Mouse (Mus musculus): ENCODE results near the gene Peli2. TPM values are rescaled to one million over a fixed set of nuclear protein-coding genes. Genes with fewer than 3 reads are reported as not detected.

Peli2 gene
- polyA plus RNA-seq, 1 experiment from 2014 or later: 10.7 TPM

GRCm38 (mm10) chr14:48198957-48199356 is 78.3 kb downstream of the Peli2 start:
- Histone ChIP-seq H3K27me3 (no peaks in the 10 kb centered on the region), H3K4me2 (no peak overlapping the region), H3K4me3 (no peak overlapping the region), H3K27ac (replicated peaks) (no peak overlapping the region), H3K9ac (no peak overlapping the region), H3K36me3 (no peaks in the 10 kb centered on the region), H3K4me1 (replicated peaks) (peaks cover 49% of the 10 kb centered on the region), H3K9me3 (no peaks in the 10 kb centered on the region)
- WGBS: 59% methylated on average over 16 of the region's 16 CpGs
- no peak for ATAC-seq (ENCODE audit: low FRiP score, low read depth)

GRCm38 (mm10) chr14:48199506-48199905 is 78.9 kb downstream of the Peli2 start:
- H3K4me1 ChIP-seq (replicated peaks): peaks cover 49% of the 10 kb centered on the region

GRCm38 (mm10) chr14:48200291-48200690 is 79.7 kb downstream of the Peli2 start:
- Histone ChIP-seq H3K4me2 (no peak overlapping the region), H3K27me3 (no peaks in the 10 kb centered on the region), H3K9ac (no peak overlapping the region), H3K27ac (replicated peaks) (no peak overlapping the region), H3K4me1 (replicated peaks) (peaks cover 56% of the 10 kb centered on the region), H3K4me3 (no peak overlapping the region), H3K9me3 (no peaks in the 10 kb centered on the region), H3K36me3 (no peaks in the 10 kb centered on the region)
- 92% methylated on average over 9 of the region's 9 CpGs for WGBS
- no peak for ATAC-seq (ENCODE audit: low FRiP score, low read depth)

More at GRCm38 (mm10) chr14:48199506-48199905, 78.9 kb downstream of the Peli2 start:
- H3K27me3 ChIP-seq: no peaks in the 10 kb centered on the region
- H3K9me3 ChIP-seq: no peaks in the 10 kb centered on the region
- H3K9ac ChIP-seq: no peak overlapping the region
- no peak overlapping the region for H3K4me2 ChIP-seq
- WGBS: 84% methylated on average over 4 of the region's 4 CpGs
- H3K4me3 ChIP-seq: no peak overlapping the region
- H3K36me3 ChIP-seq: no peaks in the 10 kb centered on the region
- ATAC-seq (ENCODE audit: low FRiP score, low read depth): no peak
- no peak overlapping the region for H3K27ac ChIP-seq (replicated peaks)

GRCm38 (mm10) chr14:48200788-48201187 is 80.2 kb downstream of the Peli2 start:
- no peak overlapping the region for H3K4me3 ChIP-seq
- no peaks in the 10 kb centered on the region for H3K36me3 ChIP-seq
- H3K9me3 ChIP-seq: no peaks in the 10 kb centered on the region
- H3K4me2 ChIP-seq: no peak overlapping the region
- no peak overlapping the region for H3K9ac ChIP-seq
- no peak overlapping the region for H3K27ac ChIP-seq (replicated peaks)
- 95% methylated on average over 3 of the region's 3 CpGs for WGBS
- H3K27me3 ChIP-seq: no peaks in the 10 kb centered on the region
- ATAC-seq (ENCODE audit: low FRiP score, low read depth): no peak
- H3K4me1 ChIP-seq (replicated peaks): peaks cover 59% of the 10 kb centered on the region

- no peak for ATAC-seq (ENCODE audit: low FRiP score, low read depth)
- no peaks in the 10 kb centered on the region for H3K27me3 ChIP-seq
- no peak overlapping the region for H3K27ac ChIP-seq (replicated peaks)
- no peak overlapping the region for H3K4me2 ChIP-seq
- no peak overlapping the region for H3K9ac ChIP-seq
- H3K9me3 ChIP-seq: no peaks in the 10 kb centered on the region
- no peak overlapping the region for H3K4me3 ChIP-seq
- H3K4me1 ChIP-seq (replicated peaks): peaks cover 61% of the 10 kb centered on the region
- no peaks in the 10 kb centered on the region for H3K36me3 ChIP-seq
- 79% methylated on average over 8 of the region's 8 CpGs for WGBS
Observed at GRCm38 (mm10) chr14:48201403-48201802, 80.8 kb downstream of the Peli2 start.

GRCm38 (mm10) chr14:48202096-48203036 is 81.7 kb downstream of the Peli2 start:
- no peak overlapping the region for H3K9ac ChIP-seq
- no peak overlapping the region for H3K27ac ChIP-seq (replicated peaks)
- no peaks in the 10 kb centered on the region for H3K9me3 ChIP-seq
- no peak overlapping the region for H3K4me2 ChIP-seq
- no peaks in the 10 kb centered on the region for H3K27me3 ChIP-seq
- ATAC-seq (ENCODE audit: low FRiP score, low read depth): no peak
- 33% methylated on average over 17 of the region's 17 CpGs for WGBS
- no peak overlapping the region for H3K4me3 ChIP-seq
- H3K36me3 ChIP-seq: no peaks in the 10 kb centered on the region
- H3K4me1 ChIP-seq (replicated peaks): peaks cover 63% of the 10 kb centered on the region

GRCm38 (mm10) chr14:48205044-48205443 is 84.4 kb downstream of the Peli2 start:
- ATAC-seq (ENCODE audit: low FRiP score, low read depth): no peak
- Histone ChIP-seq H3K4me2 (no peak overlapping the region), H3K27me3 (no peaks in the 10 kb centered on the region), H3K9ac (no peak overlapping the region), H3K9me3 (no peaks in the 10 kb centered on the region), H3K27ac (replicated peaks) (no peak overlapping the region), H3K36me3 (no peaks in the 10 kb centered on the region), H3K4me1 (replicated peaks) (peaks cover 53% of the 10 kb centered on the region), H3K4me3 (no peak overlapping the region)
- 79% methylated on average over 10 of the region's 10 CpGs for WGBS

GRCm38 (mm10) chr14:48205635-48206034 is 85.0 kb downstream of the Peli2 start:
- Histone ChIP-seq H3K9ac (no peak overlapping the region), H3K36me3 (no peaks in the 10 kb centered on the region), H3K27me3 (no peaks in the 10 kb centered on the region), H3K4me3 (no peak overlapping the region), H3K4me1 (replicated peaks) (peaks cover 48% of the 10 kb centered on the region), H3K27ac (replicated peaks) (no peak overlapping the region), H3K4me2 (no peak overlapping the region), H3K9me3 (no peaks in the 10 kb centered on the region)
- 42% methylated on average over 11 of the region's 11 CpGs for WGBS
- no peak for ATAC-seq (ENCODE audit: low FRiP score, low read depth)

GRCm38 (mm10) chr14:48207119-48207518 is 86.5 kb downstream of the Peli2 start:
- H3K36me3 ChIP-seq: no peaks in the 10 kb centered on the region
- H3K9me3 ChIP-seq: no peaks in the 10 kb centered on the region
- H3K4me1 ChIP-seq (replicated peaks): peaks cover 43% of the 10 kb centered on the region
- ATAC-seq (ENCODE audit: low FRiP score, low read depth): peak; percentile 59; the same call in 1 of the 2 replicates
- H3K27me3 ChIP-seq: no peaks in the 10 kb centered on the region
- H3K27ac ChIP-seq (replicated peaks): peak overlapping the region; percentile 28
- H3K4me2 ChIP-seq: peak overlapping the region; percentile 40
- 16% methylated on average over 15 of the region's 15 CpGs for WGBS
- H3K9ac ChIP-seq: no peak overlapping the region
- peak overlapping the region; percentile 9 for H3K4me3 ChIP-seq

- H3K9me3 ChIP-seq: no peaks in the 10 kb centered on the region
- H3K4me2 ChIP-seq: peak overlapping the region; percentile 40; the same call in 1 of the 2 replicates
- WGBS: 54% methylated on average over 12 of the region's 12 CpGs
- H3K27me3 ChIP-seq: no peaks in the 10 kb centered on the region
- H3K4me3 ChIP-seq: no peak overlapping the region
- H3K27ac ChIP-seq (replicated peaks): peak overlapping the region; percentile 28; the same call in 1 of the 2 replicates
- H3K36me3 ChIP-seq: no peaks in the 10 kb centered on the region
- peaks cover 35% of the 10 kb centered on the region for H3K4me1 ChIP-seq (replicated peaks)
- no peak overlapping the region for H3K9ac ChIP-seq
- ATAC-seq (ENCODE audit: low FRiP score, low read depth): peak; percentile 36; the same call in 1 of the 2 replicates
Observed at GRCm38 (mm10) chr14:48207746-48208640, 87.4 kb downstream of the Peli2 start.

- ATAC-seq (ENCODE audit: low FRiP score, low read depth): no peak
- no peak overlapping the region for H3K4me2 ChIP-seq
- H3K9ac ChIP-seq: no peak overlapping the region
- 82% methylated on average over 5 of the region's 5 CpGs for WGBS
- H3K36me3 ChIP-seq: no peaks in the 10 kb centered on the region
- no peak overlapping the region for H3K4me3 ChIP-seq
- H3K27me3 ChIP-seq: no peaks in the 10 kb centered on the region
- H3K9me3 ChIP-seq: no peaks in the 10 kb centered on the region
- no peak overlapping the region for H3K27ac ChIP-seq (replicated peaks)
- peaks cover 35% of the 10 kb centered on the region for H3K4me1 ChIP-seq (replicated peaks)
Observed at GRCm38 (mm10) chr14:48209436-48209835, 88.8 kb downstream of the Peli2 start.

- Histone ChIP-seq H3K27me3 (no peaks in the 10 kb centered on the region), H3K4me1 (replicated peaks) (peaks cover 31% of the 10 kb centered on the region), H3K36me3 (no peaks in the 10 kb centered on the region), H3K4me3 (no peak overlapping the region), H3K27ac (replicated peaks) (no peak overlapping the region), H3K4me2 (no peak overlapping the region), H3K9me3 (no peaks in the 10 kb centered on the region), H3K9ac (no peak overlapping the region)
- 89% methylated on average over 7 of the region's 9 CpGs for WGBS
- no peak for ATAC-seq (ENCODE audit: low FRiP score, low read depth)
Observed at GRCm38 (mm10) chr14:48210089-48210488, 89.5 kb downstream of the Peli2 start.

All from hindbrain, embryonic 15.5 days (tissue).